Mouse (Mus musculus): Measurements from ENCODE around the gene Zfp811.

DNA sequence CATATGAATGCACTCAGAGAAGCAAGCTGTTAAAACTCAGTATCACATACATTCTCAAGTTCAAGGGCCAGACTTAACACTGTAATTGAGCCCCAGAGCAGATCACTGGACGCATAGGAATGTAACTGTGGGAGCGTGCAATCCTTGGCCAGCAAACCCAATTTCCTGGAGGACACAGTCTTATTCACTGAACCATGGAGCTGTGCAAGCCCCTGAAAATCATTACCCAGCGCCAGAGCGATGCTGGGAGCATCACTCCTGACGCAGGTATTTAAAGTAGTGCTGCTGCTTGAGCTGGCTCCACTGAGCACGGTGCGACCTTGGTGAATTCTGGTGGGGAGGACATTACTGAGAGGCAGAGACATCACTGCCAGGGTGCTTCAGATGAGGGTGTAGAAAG, 4.4 kb upstream of the Zfp811 start:
- TF ChIP-seq CTCF (IDR thresholded peaks at IDR 0.05) (no peak), EP300 (IDR thresholded peaks at IDR 0.05; ENCODE audit: insufficient read depth, low read depth, low read length) (no peak)

All from heart, adult 2 months (tissue).